Mouse (Mus musculus) heart, postnatal 36 days (tissue): ENCODE results near the gene Gm28230. TPM values are rescaled to one million over a fixed set of nuclear protein-coding genes. Genes with fewer than 3 reads are reported as not detected.

Source experiments
- DNase-seq, 2 experiments: peaks; one replicate each; pipeline ENCODE4 v3.0.0; 2021 to 2022
- intact Hi-C: fragments of 180-260 bp; cut with DNase I; formaldehyde crosslinking; loops from one replicate; pipeline ENCODE4 v1.15.1; 2025
- total RNA-seq, 2 experiments: library from RNA; stranded (reverse); gene quantifications; 2 replicates each; pipeline ENCODE4 v1.2.3; 2021

Gene Gm28230
- total RNA-seq, 2 experiments from 2014 or later: not detected

DNA sequence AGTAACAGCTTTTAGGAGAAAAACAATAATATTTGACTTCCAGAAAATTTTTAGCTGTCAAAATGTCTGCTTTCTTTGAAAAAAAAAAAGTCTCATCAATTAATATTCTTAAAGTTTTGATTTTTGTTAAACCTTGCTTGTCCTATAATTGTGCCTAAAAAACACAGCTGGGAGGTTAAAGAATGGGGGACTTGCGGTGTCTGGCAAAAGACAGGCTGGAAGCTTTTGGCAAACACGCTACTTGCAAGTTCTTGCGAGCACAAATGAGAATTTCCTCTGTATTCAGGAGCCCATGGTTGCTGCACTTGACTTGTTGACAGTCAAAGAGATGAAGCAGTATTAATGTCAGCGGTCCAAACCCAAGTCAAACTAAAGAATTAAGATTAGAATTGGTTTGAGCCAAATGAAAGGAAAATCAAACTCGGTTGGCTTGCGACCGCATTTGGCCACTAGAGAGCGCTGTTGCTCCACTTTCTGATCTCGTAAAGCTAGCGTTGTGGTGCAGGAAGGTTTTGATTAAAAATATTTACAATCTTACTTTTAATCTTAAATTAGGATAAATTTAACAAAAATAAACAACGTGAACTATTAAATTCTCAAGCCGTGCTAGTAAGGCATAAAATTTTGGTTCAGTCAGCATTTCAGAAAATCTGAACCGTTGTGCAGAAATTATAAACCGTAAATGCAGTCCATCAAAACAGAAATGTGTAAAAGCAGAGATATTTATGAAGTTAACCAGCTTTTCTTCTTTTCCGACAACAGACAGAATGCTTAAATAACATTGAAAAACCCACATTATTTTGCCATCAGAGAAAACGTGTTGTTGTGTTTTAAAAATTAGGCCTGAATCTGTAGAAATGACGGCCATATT lies 24.3 kb upstream of the Gm28230 start:
- intact Hi-C loops: loop anchor here (1.0 to 10.0 kb wide), 8 partner anchors 260 to 1083 kb away; no protein-coding TSS in a partner anchor
- peak; percentile 83 to 87 for DNase-seq

DNA sequence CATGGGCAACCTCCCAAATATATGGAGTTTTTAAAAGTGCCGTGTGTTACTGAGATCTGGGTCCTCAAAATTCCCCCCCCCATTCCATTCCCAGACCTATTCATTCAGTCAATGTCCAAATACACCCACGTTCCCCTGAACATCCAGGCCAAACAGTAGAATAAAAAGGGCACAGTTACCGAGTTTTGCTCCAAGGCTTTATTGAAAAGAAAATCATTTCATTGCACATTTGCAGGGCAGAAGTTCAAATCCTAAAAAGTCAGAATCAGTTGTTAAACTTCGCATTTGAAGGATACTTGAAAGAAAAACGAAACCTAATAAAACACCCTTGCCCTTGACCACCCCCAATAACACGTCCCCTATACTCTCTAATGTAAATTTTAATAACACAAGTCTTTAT lies 23.7 kb upstream of the Gm28230 start:
- DNase-seq: no peak
- intact Hi-C loops: loop anchor here (1.0 to 10.0 kb wide), 8 partner anchors 259 to 1082 kb away; no protein-coding TSS in a partner anchor

GRCm38 (mm10) chr2:74703317-74703716 lies 23.2 kb upstream of the Gm28230 start:
- intact Hi-C loops: loop anchor here (2.0 to 10.0 kb wide), 5 partner anchors 259 to 1081 kb away; no protein-coding TSS in a partner anchor
- no peak for DNase-seq

DNA sequence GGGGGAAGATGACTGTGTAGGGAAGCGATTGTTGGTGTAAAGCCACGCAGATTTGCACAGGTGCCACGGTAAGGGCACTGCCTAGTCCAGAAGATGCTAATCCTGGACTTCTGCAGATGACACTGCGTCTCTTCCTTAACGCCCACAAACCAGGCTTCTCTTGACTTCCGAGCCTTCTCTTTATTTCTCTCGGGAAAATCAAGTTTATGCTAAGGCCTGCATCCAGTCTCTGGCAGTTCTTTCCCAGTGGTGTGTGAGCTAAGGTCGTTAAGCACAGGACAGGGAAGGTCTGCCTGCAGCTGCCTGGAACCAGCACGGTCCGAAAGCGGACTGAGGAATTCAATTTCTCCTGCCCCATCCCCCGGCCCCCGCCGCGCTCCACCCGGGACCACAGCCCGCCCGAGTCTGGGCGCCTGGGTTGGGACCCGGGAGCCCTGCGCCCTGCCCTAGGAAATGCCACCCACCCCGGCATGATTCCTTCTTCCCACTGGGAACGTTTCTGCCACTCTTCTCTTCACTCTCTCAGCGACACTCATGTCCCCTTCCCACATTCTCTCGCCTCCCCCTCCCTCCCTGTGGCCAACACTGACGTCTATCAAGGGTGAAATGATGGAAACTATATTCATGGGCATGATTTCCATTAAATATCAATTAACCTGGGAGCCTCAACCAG lies 22.7 kb upstream of the Gm28230 start:
- DNase-seq: no peak
- intact Hi-C loops: loop anchor here (2.0 to 10.0 kb wide), 5 partner anchors 258 to 1081 kb away; no protein-coding TSS in a partner anchor

DNA sequence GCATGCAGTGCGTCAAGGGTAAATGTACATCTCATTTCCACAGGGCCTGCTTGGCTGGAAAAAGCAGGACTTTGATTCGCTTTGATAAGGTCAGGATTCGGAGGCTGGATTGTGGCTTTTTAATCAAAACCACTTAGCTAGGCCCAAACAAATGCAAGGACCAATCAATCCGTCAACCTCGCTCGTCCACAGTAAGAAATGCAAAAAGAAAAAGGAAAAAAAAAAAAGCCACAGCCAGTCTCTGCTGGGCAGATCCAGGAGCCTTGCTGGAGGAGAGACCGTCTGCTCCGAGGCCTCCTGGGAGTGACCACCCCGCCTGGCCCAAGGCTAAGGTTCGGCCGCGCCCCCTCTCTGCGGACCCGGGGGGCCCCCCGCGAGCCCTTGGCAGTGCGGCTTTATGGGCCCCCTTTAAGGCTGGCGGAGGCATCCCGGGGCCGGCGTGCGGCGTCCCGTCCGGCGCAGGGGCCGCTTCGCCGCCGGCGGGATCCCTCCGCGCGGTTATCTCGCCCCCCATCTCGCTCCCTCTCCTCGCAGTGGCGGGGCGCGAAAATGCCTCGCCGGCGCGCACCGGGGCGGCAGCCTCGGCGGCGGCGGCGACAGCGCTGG lies 22.0 kb upstream of the Gm28230 start, which contains the start of gene Hoxd8:
TSS of gene Hoxd8 (plus strand) at position 223 of the 606 bp plus-strand sequence.
- DNase-seq: no peak
- intact Hi-C loops: loop anchor here (5.0 to 10.0 kb wide), 4 partner anchors 258 to 1080 kb away; no protein-coding TSS in a partner anchor

DNA sequence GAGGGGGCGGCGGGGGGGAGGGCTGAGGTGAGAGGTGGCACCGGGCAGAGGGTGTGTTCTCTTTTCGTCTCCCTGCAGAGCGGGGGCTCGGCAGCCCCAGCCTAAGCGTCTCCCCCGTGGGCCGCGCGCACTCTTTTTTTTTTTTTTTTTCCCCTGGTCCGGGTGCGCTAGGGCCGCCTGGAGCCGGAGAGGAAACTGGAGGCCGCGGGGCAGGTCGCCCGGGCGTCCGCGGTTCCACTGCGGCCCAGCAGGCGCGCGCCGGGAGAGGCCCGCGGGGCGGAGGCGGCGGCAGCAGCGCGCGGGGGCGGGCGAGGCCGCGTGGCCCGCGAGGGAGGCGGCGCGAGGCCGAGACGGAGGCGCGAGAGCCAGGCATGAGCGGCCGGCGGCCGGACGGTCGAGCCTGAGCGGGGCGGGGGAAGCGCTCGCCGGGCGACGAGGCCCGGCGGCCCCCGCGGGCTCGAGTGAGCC lies 21.5 kb upstream of the Gm28230 start:
- no peak for DNase-seq

GRCm38 (mm10) chr2:74705467-74706089 lies 20.9 kb upstream of the Gm28230 start:
- no peak for DNase-seq
- intact Hi-C loops: loop anchor here (10.0 kb wide), 2 partner anchors 539 to 1079 kb away; no protein-coding TSS in a partner anchor

More for the DNA sequence above, 21.5 kb upstream of the Gm28230 start:
- intact Hi-C loops: loop anchor here (5.0 to 10.0 kb wide), 4 partner anchors 257 to 1080 kb away; no protein-coding TSS in a partner anchor

DNA sequence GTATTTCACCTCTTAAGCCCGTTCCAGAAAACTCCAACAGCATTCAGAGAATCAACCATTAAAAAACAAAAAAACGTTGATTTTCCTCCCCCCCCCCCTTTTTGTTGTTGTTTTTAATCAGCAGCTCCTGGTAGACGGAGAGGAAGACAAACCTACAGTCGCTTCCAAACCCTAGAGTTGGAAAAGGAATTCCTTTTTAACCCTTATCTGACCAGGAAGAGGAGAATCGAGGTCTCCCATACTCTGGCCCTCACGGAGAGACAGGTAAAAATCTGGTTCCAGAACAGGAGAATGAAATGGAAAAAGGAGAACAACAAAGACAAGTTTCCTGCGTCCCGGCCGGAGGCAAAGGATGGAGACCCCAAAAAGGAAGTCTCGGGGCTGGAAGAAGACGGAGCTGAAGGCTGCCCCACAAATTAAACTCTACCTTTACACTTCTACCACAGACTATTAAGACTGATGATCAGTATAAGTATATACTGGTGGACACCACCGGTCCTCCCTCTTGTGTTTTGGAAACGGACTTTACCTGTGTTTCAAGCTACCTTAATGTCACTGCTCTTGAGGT lies 20.1 kb upstream of the Gm28230 start:
- DNase-seq: no peak
- intact Hi-C loops: loop anchor here (10.0 kb wide), 2 partner anchors 538 to 1078 kb away; no protein-coding TSS in a partner anchor

GRCm38 (mm10) chr2:74707599-74707998 lies 18.9 kb upstream of the Gm28230 start:
- DNase-seq: no peak
- intact Hi-C loops: loop anchor here (10.0 kb wide), 2 partner anchors 537 to 1077 kb away; no protein-coding TSS in a partner anchor

- intact Hi-C loops: loop anchor here (10.0 kb wide), 2 partner anchors 536 to 1076 kb away; no protein-coding TSS in a partner anchor
- no peak for DNase-seq
Measured at GRCm38 (mm10) chr2:74708676-74709075, 17.9 kb upstream of the Gm28230 start.

DNA sequence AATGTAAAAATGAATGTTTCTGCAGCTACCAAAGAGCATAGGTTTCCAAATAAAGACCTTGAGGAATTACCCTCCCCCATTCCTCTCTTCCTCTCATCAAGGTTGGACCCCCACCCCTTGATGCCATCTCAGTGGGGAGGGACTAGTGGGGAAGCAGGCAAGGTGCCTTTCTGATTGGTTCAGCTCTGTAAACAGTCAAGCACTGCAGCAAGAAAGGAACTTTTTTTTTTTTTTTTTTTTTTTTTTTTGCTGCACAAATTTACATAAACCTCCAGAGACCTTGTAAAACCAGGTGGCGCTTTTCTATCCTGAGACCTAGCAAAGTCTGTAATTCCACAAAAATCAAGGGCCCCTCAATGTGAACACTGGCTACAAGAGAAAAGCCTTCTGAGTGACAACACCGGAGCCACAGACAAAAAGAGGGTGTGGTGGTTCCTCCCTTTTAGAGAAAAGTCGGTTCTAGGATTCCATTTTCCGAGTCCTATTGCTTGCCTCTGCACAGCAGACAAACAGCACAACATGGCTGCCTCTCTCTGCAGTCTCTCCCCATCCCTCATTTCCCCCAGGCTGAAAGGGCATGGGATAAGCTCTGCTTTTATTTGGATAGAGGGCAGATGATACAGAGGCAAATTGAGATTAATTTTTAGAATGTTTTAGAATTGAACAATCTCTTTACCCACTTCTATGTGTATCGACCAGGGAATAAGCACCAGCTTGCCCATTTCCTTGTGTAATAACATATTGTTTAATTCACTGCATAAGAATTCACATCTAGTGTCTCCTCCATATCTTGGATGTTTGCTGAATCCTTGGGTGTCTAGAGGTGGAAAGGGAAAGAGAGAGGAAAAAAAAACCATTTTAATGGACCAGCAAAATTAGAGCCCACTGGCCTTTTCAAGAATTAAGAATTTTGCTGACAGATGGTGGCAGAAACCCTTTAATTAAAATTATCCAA lies 16.8 kb upstream of the Gm28230 start:
- no peak for DNase-seq
- intact Hi-C loops: loop anchor here (10.0 kb wide), 2 partner anchors 535 to 1075 kb away; no protein-coding TSS in a partner anchor

DNA sequence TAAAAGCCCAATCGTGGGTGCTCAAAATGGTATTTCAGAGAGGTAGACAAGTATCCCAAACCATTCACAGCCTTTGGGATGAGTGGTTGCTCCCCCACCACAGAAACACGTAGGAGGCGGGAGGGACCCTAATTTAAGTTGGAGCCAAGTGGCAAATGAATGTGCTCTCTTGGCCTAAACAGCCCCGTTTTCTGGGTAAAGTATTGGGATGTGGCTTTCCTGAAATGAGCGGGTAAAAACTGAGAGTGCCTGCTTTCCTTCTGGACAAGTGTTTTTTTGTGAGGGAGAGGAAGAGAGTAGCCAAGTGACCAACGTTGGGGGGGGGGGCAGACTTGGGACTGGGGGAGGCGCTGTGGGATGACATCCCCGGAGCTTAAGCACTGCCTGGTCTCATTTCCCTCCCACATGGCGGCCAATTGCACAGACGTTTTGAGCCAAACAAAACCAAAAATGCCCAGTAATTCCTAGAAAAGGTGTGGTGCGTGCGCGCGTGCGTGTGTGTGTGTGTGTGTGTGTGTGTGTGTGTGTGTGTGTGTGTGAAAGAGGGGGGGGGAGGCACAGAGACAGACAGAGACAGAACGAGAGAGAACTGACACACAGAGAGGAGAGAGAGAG lies 15.5 kb upstream of the Gm28230 start:
- DNase-seq: no peak
- intact Hi-C loops: no loop called here

GRCm38 (mm10) chr2:74711721-74712621 lies 14.6 kb upstream of the Gm28230 start, which contains the start of the genes Hoxd3 and Hoxd4:
Gene Hoxd3 (plus strand): TSS chr2:74711927.
Gene Hoxd4 (plus strand): TSS chr2:74711929.
- intact Hi-C loops: no loop called here
- no peak for DNase-seq

DNA sequence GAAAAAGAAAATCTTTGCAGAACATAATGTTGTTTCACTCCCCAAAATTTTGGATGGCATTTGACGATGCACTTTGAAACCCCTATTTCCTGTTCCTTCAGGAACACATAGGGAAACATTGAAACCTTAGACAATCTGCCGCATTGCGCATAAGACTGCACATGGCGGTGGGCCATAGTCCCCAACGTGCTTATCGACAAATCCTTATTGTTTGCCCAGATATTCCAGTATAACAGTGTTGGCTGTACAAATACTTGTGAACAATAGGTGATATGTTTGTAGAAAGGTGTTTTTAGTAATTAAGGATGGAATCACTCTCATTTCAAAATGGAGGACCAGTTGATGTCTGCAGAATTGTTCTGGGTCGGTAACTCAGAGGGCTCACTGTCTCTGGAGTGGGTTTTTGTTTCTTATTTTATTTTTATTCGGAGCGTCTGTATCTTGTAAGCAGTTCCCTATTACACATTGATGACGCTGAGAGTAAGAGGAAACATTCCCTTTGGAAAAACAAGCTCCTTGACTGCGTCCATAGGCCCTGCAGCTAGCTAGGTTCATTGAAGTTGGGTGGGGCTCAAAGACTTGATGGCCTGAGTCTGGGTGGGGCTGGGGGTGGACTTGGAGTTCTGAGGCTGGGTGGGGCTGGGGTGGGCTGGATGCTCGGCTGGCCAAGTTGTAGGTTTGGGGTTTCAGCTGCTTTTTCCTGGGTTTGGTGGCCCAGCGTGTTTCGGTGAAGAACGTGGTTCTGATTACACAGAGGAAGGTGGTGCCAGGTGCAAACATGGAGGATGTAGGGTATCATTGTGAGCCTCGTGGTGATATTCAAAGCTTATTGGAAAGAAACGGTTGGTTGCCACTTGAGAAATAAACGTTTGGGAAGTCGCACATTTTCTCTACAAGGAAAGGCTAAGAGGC lies 13.0 kb upstream of the Gm28230 start:
- intact Hi-C loops: no loop called here
- DNase-seq: no peak

GRCm38 (mm10) chr2:74714156-74714789 lies 12.3 kb upstream of the Gm28230 start:
- intact Hi-C loops: no loop called here
- DNase-seq: no peak
